Mouse (Mus musculus) T-helper 1 cell (primary cell): Measurements from ENCODE around the gene Abhd16b.

Experiments
- in situ Hi-C: fragments of 300-600 bp; cut with MboI, MseI; formaldehyde crosslinking; loops from one replicate; pipeline ENCODE4 v1.15.1; 2025; ENCODE audit warnings: high pct_unique_total_duplicates

The Abhd16b gene

DNA sequence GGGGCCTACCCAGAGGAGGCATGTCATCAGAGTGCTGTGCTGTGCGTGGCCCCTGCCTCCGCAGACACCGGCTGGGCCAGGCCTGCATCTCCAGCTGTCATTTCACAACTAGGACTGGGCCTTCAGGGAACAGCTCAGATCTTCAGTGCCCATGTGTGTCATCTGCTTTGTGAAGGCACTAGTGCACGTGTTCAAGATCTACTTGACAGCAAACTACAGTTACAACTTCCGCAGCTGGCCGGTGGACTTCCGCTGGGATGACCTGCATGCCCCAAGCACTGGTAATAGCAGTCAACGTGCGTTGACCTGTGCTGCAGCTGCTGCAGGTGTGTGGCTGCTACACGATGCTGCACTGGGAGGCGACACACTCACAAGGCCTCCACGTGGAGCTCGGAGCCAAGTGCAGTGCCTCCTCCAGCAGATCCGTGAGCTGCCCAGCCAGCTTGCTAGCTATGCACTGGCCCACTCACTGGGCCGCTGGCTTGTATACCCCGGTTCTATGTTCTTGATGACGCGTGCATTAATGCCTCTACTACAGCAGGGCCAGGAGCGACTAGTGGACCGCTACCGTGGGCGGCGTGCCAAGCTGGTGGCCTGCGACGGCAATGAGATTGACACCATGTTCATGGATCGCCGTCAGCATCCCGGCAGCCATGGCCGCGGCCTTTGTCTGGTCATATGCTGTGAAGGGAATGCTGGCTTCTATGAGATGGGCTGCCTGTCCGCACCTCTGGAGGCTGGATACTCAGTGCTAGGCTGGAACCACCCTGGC, at the start of gene Abhd16b:
Gene Abhd16b, plus strand, starts transcription at position 51 of the 772 bp plus-strand sequence.
- in situ Hi-C loops: loop anchor here (5.0 kb wide), 1 partner anchor 101 kb away; no protein-coding TSS in a partner anchor

- in situ Hi-C loops: loop anchor here (5.0 to 10.0 kb wide), 2 partner anchors 35 to 1587 kb away; no protein-coding TSS in a partner anchor
These were observed 40.8 kb upstream of the Abhd16b start for GRCm38 (mm10) chr2:181452181-181452580.

DNA sequence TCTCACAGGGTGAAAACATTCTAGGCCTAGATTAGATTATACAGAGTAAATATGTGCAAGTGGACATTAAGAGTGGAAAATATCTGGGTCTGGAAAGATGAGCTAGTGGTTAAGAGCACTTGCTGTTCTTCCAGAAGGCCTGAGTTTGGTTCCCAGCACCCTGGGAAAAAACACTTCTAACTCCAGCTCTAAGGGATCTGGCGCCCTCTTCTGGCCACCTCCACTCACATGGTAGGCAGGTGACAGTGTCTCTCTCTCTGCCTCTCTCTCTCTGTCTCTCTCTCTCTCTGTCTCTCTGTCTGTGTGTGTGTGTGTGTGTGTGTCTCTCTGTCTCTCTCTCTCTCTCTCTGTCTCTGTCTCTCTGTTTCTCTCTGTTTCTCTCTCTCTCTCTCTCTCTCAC, 39.7 kb upstream of the Abhd16b start:
- in situ Hi-C loops: loop anchor here (5.0 to 10.0 kb wide), 2 partner anchors 34 to 1588 kb away; no protein-coding TSS in a partner anchor

DNA sequence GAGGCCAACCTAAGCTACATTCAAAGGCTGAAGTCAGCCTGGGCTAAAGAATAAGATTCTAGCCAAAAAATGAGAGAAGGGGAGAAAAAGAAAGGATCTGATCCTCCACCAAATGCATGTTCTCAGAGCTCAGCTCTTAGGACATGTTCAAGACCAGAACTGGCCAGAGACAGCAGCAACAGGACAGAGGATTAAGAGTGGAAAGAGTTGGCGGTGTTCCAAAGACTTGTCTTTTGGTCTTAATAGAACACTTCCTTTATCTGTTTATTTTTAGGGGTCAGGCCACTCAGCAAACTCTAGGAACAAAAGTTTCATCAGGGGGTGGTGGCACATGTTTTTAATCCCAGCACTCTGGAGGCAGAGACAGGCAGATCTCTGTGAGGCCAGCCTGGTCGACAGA, 37.1 kb upstream of the Abhd16b start:
- in situ Hi-C loops: loop anchor here (10.0 kb wide), 1 partner anchor 1591 kb away; no protein-coding TSS in a partner anchor

- in situ Hi-C loops: loop anchor here (10.0 kb wide), 1 partner anchor 1593 kb away; no protein-coding TSS in a partner anchor
These were observed 35.2 kb upstream of the Abhd16b start for GRCm38 (mm10) chr2:181457831-181458230.

GRCm38 (mm10) chr2:181458411-181459152, 34.4 kb upstream of the Abhd16b start:
- in situ Hi-C loops: loop anchor here (10.0 kb wide), 1 partner anchor 1594 kb away; no protein-coding TSS in a partner anchor

- in situ Hi-C loops: loop anchor here (10.0 kb wide), 1 partner anchor 1594 kb away; no protein-coding TSS in a partner anchor
These were observed 33.8 kb upstream of the Abhd16b start, which contains the start of gene Zbtb46 for GRCm38 (mm10) chr2:181459153-181459672. Gene Zbtb46, minus strand, starts transcription at chr2:181459426.

GRCm38 (mm10) chr2:181459673-181460621, 33.1 kb upstream of the Abhd16b start:
- in situ Hi-C loops: loop anchor here (10.0 kb wide), 1 partner anchor 1595 kb away; no protein-coding TSS in a partner anchor

GRCm38 (mm10) chr2:181461536-181462100, 31.4 kb upstream of the Abhd16b start:
- in situ Hi-C loops: no loop called here

DNA sequence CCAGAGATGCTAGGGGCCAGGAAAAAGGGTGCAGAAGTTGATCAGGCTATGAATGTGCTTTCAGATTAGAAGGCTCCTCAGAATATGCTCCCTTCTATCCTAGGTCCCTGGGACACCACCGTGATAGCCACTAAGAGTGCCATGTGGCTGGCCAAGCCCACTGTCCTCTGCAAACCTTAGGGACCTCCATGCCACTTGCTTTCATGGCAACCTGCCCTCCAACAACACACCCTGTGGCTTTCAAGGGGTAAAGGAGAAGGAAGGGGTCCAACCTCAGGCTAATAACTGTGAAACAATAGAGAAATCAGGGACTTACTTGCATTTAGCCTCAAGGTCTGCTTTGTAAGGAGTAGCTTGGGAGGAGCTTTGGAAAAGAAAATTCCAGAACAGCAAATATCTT, 30.4 kb upstream of the Abhd16b start:
- in situ Hi-C loops: no loop called here

- in situ Hi-C loops: no loop called here
These were observed 29.8 kb upstream of the Abhd16b start for GRCm38 (mm10) chr2:181463008-181463738.

- in situ Hi-C loops: no loop called here
These were observed 27.6 kb upstream of the Abhd16b start for GRCm38 (mm10) chr2:181465423-181465822.

DNA sequence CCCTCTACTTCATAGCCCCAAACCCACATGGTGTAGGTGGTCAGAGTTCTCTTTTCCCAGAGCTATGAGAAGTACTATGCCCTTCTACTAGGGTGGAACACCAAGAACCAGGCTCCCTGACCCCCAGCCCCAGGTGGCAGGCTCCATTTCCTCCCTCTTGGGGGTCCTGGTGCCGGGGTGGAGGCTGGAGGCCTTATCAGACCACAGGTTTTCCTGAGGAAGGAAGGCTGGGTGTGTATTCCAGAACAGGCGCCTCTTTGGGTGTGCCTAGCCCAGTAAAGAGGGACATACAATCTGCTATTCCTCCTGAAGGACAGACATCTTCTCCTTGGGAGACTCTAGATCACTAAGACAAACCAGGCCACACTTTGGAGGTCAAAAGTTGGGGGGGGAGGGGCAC, 22.7 kb upstream of the Abhd16b start:
- in situ Hi-C loops: no loop called here

GRCm38 (mm10) chr2:181471246-181471645, 21.8 kb upstream of the Abhd16b start:
- in situ Hi-C loops: no loop called here

GRCm38 (mm10) chr2:181472256-181472827, 20.7 kb upstream of the Abhd16b start:
- in situ Hi-C loops: no loop called here

- in situ Hi-C loops: no loop called here
These were observed 9.9 kb upstream of the Abhd16b start for GRCm38 (mm10) chr2:181483120-181483519.

DNA sequence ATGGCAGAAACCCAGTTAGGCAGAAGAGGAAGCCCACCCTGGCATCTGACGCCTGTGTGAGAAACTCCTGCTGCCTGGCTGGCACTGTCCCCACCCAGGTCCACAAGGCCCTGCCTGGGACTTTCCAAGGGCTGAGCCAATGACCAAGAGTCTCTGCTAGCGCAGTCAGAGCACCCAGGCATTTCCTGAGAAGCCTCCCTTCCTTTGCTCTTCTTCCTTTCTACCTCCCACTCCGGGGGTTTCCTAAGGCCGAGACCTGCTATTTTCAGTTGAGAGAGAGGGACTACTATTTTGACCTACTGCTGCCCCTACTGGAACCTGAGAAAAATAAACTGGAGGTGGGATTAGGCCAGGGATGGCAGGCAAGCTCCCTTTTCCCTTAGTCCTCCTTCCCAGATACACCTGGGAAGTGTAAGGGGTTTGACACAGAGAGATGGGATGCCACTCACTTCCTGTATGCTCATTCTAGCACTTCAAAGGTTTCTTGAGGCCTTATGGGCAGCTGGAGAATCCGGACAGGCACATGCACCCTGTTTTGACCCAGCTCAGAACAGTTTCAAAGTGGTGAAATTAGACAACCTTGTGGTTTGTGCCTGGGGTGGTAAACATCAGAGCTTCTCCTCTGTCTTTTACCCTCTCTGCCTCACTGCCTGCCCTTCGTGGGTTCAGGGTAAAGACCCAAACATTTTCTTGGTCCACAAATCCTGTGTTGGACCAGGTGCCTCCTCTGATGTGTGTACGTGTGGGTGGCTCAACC, 9.3 kb upstream of the Abhd16b start:
- in situ Hi-C loops: no loop called here

GRCm38 (mm10) chr2:181484456-181485233, 8.4 kb upstream of the Abhd16b start:
- in situ Hi-C loops: loop anchor here (5.0 kb wide), 2 partner anchors 32 to 67 kb away; no protein-coding TSS in a partner anchor
